Mouse (Mus musculus) cortical plate, adult 2 months (tissue): ENCODE data around the gene Gpr152. TPM values are rescaled to one million over a fixed set of nuclear protein-coding genes. Genes with fewer than 3 reads are reported as not detected.

ENCODE experiments used
- H3K27ac ChIP-seq: fragments of 200-500 bp; 2 replicates; pipeline ENCODE4 v1.5.1; 2012; ENCODE audit warnings: low read length, control low read depth, inconsistent platforms; ENCODE audit not compliant: insufficient read depth
- H3K4me1 ChIP-seq: fragments of 200-500 bp; 2 replicates; pipeline ENCODE4 v1.6.1; 2011; ENCODE audit warnings: low read length; ENCODE audit not compliant: control insufficient read depth, insufficient read depth
- H3K4me3 ChIP-seq: fragments of 200-500 bp; 2 replicates; pipeline ENCODE4 v1.5.1; 2011; ENCODE audit warnings: mild to moderate bottlenecking, low read length, control low read depth; ENCODE audit not compliant: insufficient read depth
- CTCF ChIP-seq: fragments of 200-500 bp; IDR thresholded peaks from 2 replicates; pipeline ENCODE4 v1.5.1; 2011; ENCODE audit warnings: mild to moderate bottlenecking, control low read depth, low read length; ENCODE audit not compliant: insufficient read depth; ENCODE audit errors: extremely low read depth
- POLR2A ChIP-seq: fragments of 200-500 bp; IDR thresholded peaks from 2 replicates; pipeline ENCODE4 v1.6.1; 2011; ENCODE audit warnings: mild to moderate bottlenecking, low read length, control low read depth; ENCODE audit not compliant: insufficient read depth; ENCODE audit errors: extremely low read depth
- polyA plus RNA-seq: library from polyadenylated mRNA; depleted of rRNA; stranded (reverse); fragments of >200 nt; gene quantifications from 2 replicates; pipeline ENCODE4 v1.2.3, GENCODE M21; 2012

Gene Gpr152
- polyA plus RNA-seq, 1 experiment = 0.04 TPM

GRCm38 (mm10) chr19:4136463-4136862 is 3.1 kb upstream of the Gpr152 start:
- H3K4me1 ChIP-seq = peaks cover 1% of the 10 kb centered on the region; the same call in 1 of the 2 replicates
- TF ChIP-seq POLR2A = no peak
- TF ChIP-seq CTCF = no peak
- H3K4me3 ChIP-seq = no peak overlapping the region
- H3K27ac ChIP-seq = no peak overlapping the region

- Histone ChIP-seq H3K4me1 (peaks cover 1% of the 10 kb centered on the region; the same call in 1 of the 2 replicates), H3K27ac (no peak overlapping the region), H3K4me3 (no peak overlapping the region)
- TF ChIP-seq POLR2A (no peak), CTCF (no peak)
Observed at GRCm38 (mm10) chr19:4137913-4138312, 1.7 kb upstream of the Gpr152 start.

- no peak overlapping the region for H3K27ac ChIP-seq
- TF ChIP-seq POLR2A = no peak
- TF ChIP-seq CTCF = no peak
- H3K4me1 ChIP-seq = peaks cover 1% of the 10 kb centered on the region; the same call in 1 of the 2 replicates
- H3K4me3 ChIP-seq = no peak overlapping the region
Observed at GRCm38 (mm10) chr19:4140147-4140546, 560 bp downstream of the Gpr152 start.

DNA sequence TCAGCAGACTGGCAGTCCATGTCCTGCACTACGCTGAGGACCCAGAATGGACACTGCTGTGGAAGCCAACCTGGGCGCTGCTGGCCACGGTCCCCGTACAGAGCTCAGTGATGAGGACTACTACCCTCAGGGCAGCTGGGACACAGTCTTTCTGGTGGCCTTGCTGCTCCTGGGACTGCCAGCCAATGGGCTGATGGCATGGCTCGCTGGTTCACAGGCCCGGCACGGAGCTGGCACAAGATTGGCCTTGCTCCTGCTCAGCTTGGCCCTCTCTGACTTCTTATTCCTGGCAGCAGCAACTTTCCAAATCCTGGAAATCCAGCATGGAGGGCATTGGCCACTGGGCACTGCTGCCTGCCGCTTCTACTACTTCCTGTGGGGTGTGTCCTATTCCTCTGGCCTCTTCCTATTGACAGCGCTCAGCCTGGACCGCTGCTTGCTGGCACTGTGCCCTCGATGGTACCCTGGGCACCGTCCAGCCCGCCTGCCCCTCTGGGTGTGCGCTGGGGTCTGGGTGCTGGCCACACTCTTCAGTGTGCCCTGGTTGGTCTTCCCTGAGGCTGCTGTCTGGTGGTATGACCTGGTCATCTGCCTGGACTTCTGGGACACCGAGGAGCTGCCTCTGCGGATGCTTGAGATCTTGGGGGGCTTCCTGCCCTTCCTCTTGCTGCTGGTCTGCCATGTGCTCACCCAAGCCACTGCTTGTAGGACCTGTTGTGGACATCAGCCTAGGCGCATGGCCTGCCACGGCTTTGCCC is 3.0 kb downstream of the Gpr152 start:
- Histone ChIP-seq H3K27ac (no peak overlapping the region), H3K4me3 (no peak overlapping the region), H3K4me1 (peaks cover 4% of the 10 kb centered on the region; the same call in 1 of the 2 replicates)
- TF ChIP-seq POLR2A = no peak
- no peak for TF ChIP-seq CTCF

GRCm38 (mm10) chr19:4143759-4144268 is 4.2 kb downstream of the Gpr152 start, which contains the start of gene Cabp4:
Cabp4 (minus strand) TSS chr19:4144033.
- no peak within 1 kb of the TSS for H3K4me3 ChIP-seq
- TF ChIP-seq CTCF = no peak
- peaks cover 7% of the 10 kb centered on the region for H3K4me1 ChIP-seq
- no peak within 1 kb of the TSS for H3K27ac ChIP-seq

- no peak for TF ChIP-seq CTCF
- no peak for TF ChIP-seq POLR2A
- Histone ChIP-seq H3K27ac (no peak overlapping the region), H3K4me3 (no peak overlapping the region), H3K4me1 (peaks cover 7% of the 10 kb centered on the region)
Observed at GRCm38 (mm10) chr19:4144550-4145498, 5.2 kb downstream of the Gpr152 start.

DNA sequence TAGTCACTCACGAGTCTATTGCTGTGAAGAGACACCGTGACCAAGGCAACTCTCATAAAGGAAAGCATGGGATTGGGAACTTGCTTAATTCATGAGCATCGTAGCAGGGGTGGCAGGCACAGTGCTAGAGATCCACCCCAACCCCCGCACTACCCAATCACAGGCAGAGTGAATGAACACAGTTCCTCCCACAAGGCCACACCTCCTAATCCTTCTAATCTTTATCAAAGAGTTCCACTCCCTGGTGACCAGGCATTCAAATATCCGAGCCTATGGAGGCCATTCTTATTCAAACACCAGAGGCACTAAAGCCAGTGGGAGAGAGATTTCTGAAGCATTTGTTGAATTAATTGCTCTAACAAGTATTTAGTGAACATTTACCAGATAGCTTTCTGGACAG is 6.3 kb downstream of the Gpr152 start:
- TF ChIP-seq POLR2A = no peak
- no peak for TF ChIP-seq CTCF
- H3K27ac ChIP-seq = no peak overlapping the region
- no peak overlapping the region for H3K4me3 ChIP-seq
- H3K4me1 ChIP-seq = peaks cover 7% of the 10 kb centered on the region

- Histone ChIP-seq H3K4me3 (no peak overlapping the region), H3K4me1 (peaks cover 7% of the 10 kb centered on the region), H3K27ac (no peak overlapping the region)
- TF ChIP-seq CTCF (no peak), POLR2A (no peak)
Observed at GRCm38 (mm10) chr19:4146366-4147021, 6.9 kb downstream of the Gpr152 start.

DNA sequence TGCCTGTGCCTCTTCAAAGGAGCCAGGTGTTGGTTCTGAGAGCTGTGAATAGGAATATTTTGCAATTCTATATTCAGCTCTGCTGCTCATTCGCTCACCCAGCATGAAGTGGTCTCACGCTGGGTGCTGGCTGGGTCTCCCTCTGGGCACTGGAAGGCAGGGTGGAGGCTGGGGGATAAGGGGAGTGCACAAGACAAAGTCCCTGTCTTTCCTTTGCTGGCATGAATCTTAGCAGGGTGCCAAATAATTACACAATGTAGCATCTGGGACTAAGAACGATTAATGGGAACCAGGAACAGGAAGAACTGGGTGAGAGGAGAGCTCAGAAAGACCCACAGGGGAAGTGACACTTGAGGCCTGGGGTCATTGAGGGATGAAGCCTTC is 7.4 kb downstream of the Gpr152 start:
- TF ChIP-seq CTCF (no peak), POLR2A (no peak)
- peak overlapping the region; percentile 10; the same call in 1 of the 2 replicates for H3K27ac ChIP-seq
- H3K4me3 ChIP-seq = no peak overlapping the region

More for the DNA sequence above, 7.4 kb downstream of the Gpr152 start:
- peaks cover 7% of the 10 kb centered on the region for H3K4me1 ChIP-seq
